In genomic region chr14:122491521-122491920, GRCm38 (mm10) we compare ENCODE assay signal across 19 mouse cellular contexts. TPM values are rescaled to one million over a fixed set of nuclear protein-coding genes. Genes with fewer than 3 reads are reported as not detected.
"Had no signal": no experiment of that assay in that cellular context is flagged by ENCODE, and none has a peak within 500 bp of the region (broad histone marks: within the 10 kb centered on the region; RNA-seq: fewer than 3 reads in every experiment).

No protein-coding gene starts in this region.

- H3K9ac ChIP-seq: liver, embryonic 14.5 days; midbrain, embryonic 13.5 days; neural tube, embryonic 12.5 days had no signal

- DNase-seq: kidney, postnatal 25 days; layer of hippocampus, adult 9-11 months; lung, adult 18-20 months; right cerebral cortex, postnatal 4 days; spleen, adult 18-20 months; thymus, adult 18-20 months; thymus, postnatal 14 days had no signal

- H3K4me3 ChIP-seq: myocyte had no signal

- H3K9me3 ChIP-seq: limb, embryonic 13.5 days had no signal

- H3K27ac ChIP-seq: limb, embryonic 13.5 days; liver, embryonic 14.5 days; midbrain, embryonic 13.5 days; neural tube, embryonic 12.5 days had no signal

- H3K36me3 ChIP-seq: limb, embryonic 13.5 days; midbrain, embryonic 13.5 days; neural tube, embryonic 12.5 days had no signal

RNA-seq across cellular contexts. Expression of gene Gm10837, which starts 1.1 kb away (rescaled TPM):
- total RNA-seq: left cerebral cortex, adult 18-20 months; left cerebral cortex, postnatal 10 days; liver, adult 2 months; megakaryocyte-erythroid progenitor cell, adult 5-6 weeks had no signal
- polyA plus RNA-seq: kidney, embryonic 16.5 days; limb, embryonic 13.5 days; liver, adult 2 months; liver, embryonic 14.5 days; lung, embryonic 16.5 days; myocyte; stomach, embryonic 14.5 days had no signal

RNA-seq across cellular contexts. Expression of gene Zic2, which starts 16.3 kb away (rescaled TPM):
- total RNA-seq: liver, adult 2 months; megakaryocyte-erythroid progenitor cell, adult 5-6 weeks had no signal
- polyA plus RNA-seq: kidney, embryonic 16.5 days; liver, adult 2 months; lung, embryonic 16.5 days; stomach, embryonic 14.5 days had no signal

RNA-seq across cellular contexts. Expression of gene Zic5, which starts 26.0 kb away (rescaled TPM):
- total RNA-seq: liver, adult 2 months; megakaryocyte-erythroid progenitor cell, adult 5-6 weeks had no signal
- polyA plus RNA-seq: liver, adult 2 months; liver, embryonic 14.5 days; lung, embryonic 16.5 days; stomach, embryonic 14.5 days had no signal

RNA-seq across cellular contexts. Expression of gene Gm5089, which starts 40.6 kb away (rescaled TPM):
- total RNA-seq: liver, adult 2 months; megakaryocyte-erythroid progenitor cell, adult 5-6 weeks had no signal
- polyA plus RNA-seq: kidney, embryonic 16.5 days; liver, adult 2 months; liver, embryonic 14.5 days; lung, embryonic 16.5 days; myocyte; stomach, embryonic 14.5 days had no signal
